Mouse (Mus musculus) stomach, embryonic 14.5 days (tissue): ENCODE measurements around the gene Nell2. TPM values are rescaled to one million over a fixed set of nuclear protein-coding genes. Genes with fewer than 3 reads are reported as not detected.
"Not testable (repeated sequence)": the region's sequence is repeated elsewhere in the genome, so short reads cannot be mapped to it uniquely, and the experiment has no call there.

ENCODE experiments used
- ATAC-seq: fragments of 200-750 bp; cut with Nextera tagmentation; 2 replicates; pipeline ENCODE4 v1.8.0; 2017; ENCODE audit warnings: low read depth, moderate TSS enrichment; ENCODE audit not compliant: insufficient number of reproducible peaks, insufficient read depth, low FRiP score
- H3K27ac ChIP-seq: fragments of 300-500 bp; sonication (generic); 2 replicates; pipeline ENCODE4 v1.5.1; 2014; ENCODE audit warnings: mild to moderate bottlenecking, low read length, moderate library complexity, mixed read lengths
- H3K27me3 ChIP-seq: fragments of 300-500 bp; sonication (generic); 2 replicates; pipeline ENCODE4 v1.6.1; 2014; ENCODE audit warnings: low read length, control low read depth, mixed read lengths; ENCODE audit not compliant: control insufficient read depth, insufficient read depth
- H3K36me3 ChIP-seq: fragments of 300-500 bp; sonication (generic); 2 replicates; pipeline ENCODE4 v1.6.1; 2014; ENCODE audit warnings: mild to moderate bottlenecking, control low read depth, low read length, moderate library complexity, mixed read lengths; ENCODE audit not compliant: control insufficient read depth, insufficient read depth
- H3K4me1 ChIP-seq: fragments of 300-500 bp; sonication (generic); 2 replicates; pipeline ENCODE4 v1.6.1; 2014; ENCODE audit warnings: low read length, control low read depth, mixed read lengths; ENCODE audit not compliant: control insufficient read depth, insufficient read depth
- H3K4me2 ChIP-seq: fragments of 300-500 bp; sonication (generic); replicated peaks from 2 replicates; pipeline ENCODE4 v1.6.1; 2014; ENCODE audit warnings: low read depth, low read length, control low read depth
- H3K4me3 ChIP-seq: fragments of 300-500 bp; sonication (generic); 2 replicates; pipeline ENCODE4 v1.5.1; 2014; ENCODE audit warnings: low read depth, low read length, control low read depth
- H3K9ac ChIP-seq: fragments of 300-500 bp; sonication (generic); replicated peaks from 2 replicates; pipeline ENCODE4 v1.6.1; 2014; ENCODE audit warnings: low read depth, mild to moderate bottlenecking, control low read depth, low read length, moderate library complexity, mixed read lengths
- H3K9me3 ChIP-seq: fragments of 300-500 bp; sonication (generic); 2 replicates; pipeline ENCODE4 v1.6.1; 2016; ENCODE audit warnings: low read depth, low read length, control low read depth; ENCODE audit not compliant: control insufficient read depth
- WGBS: fragments of 180-500 bp; shearing (Covaris S2); extraction: QIAGEN DNeasy Blood & Tissue Kit; methylation state at CpG from one replicate; pipeline ENCODE4 v1.1.7; 2014; 5-methylcytosine and 5-hydroxymethylcytosine counted together
- polyA plus RNA-seq: library from polyadenylated mRNA; unstranded; fragments of >200 nt; fragmentation: Nextera tagmentation; extraction: Ambion mirVana; gene quantifications from 2 replicates; pipeline ENCODE4 v1.2.1, GENCODE M21; 2014

Gene Nell2
- polyA plus RNA-seq, 1 experiment from 2014 or later = 21.6 TPM

DNA sequence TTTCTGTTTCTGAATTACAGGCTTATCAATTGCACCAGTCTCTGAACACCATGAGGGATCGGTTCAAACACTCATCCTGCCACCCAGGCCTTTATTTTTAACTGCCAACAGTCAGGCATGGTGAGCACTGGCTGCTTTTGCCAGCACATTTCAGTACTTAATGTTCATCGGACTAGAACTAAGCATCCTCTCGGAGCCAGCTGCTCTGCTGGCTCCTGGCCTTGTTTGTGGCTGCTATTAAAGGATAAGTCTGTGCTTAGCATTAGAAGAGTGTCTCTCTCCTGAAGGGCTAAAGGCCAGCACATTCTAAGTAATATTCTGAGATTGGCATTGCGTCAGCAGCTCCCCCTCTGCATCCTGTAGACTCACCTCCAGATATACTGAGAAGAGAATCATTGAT, 7.9 kb upstream of the Nell2 start:
- no peak overlapping the region for H3K4me3 ChIP-seq
- H3K36me3 ChIP-seq = no peaks in the 10 kb centered on the region
- no peak overlapping the region for H3K27ac ChIP-seq
- WGBS = 71% methylated on average over 4 of the region's 4 CpGs
- no peak overlapping the region for H3K9ac ChIP-seq
- ATAC-seq = no peak
- no peak overlapping the region for H3K4me2 ChIP-seq
- no peaks in the 10 kb centered on the region for H3K9me3 ChIP-seq
- H3K27me3 ChIP-seq = no peaks in the 10 kb centered on the region
- H3K4me1 ChIP-seq = no peaks in the 10 kb centered on the region

DNA sequence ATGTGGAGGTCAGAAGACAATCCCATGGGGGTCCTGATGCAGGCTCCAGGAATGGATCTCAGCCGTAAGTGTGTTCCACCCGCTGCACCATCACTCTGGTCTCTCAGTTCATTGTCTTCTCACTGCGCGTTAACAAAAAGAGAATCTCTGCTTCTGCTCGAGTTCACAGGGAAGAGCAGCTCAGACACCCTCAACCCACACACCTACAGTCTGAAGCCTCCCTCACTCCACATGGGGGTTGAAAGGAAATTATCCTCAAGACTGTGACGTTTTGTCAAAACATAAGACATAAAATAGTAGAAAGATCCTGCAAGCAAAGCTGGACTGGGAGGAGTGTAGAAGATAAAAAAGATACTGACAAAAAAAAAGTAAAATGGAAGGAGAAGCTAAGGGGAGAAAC, 6.3 kb upstream of the Nell2 start:
- H3K4me1 ChIP-seq = no peaks in the 10 kb centered on the region
- H3K4me2 ChIP-seq = no peak overlapping the region
- no peaks in the 10 kb centered on the region for H3K9me3 ChIP-seq
- no peaks in the 10 kb centered on the region for H3K36me3 ChIP-seq
- no peak for ATAC-seq
- WGBS = 82% methylated on average over 6 of the region's 6 CpGs
- no peak overlapping the region for H3K27ac ChIP-seq
- no peak overlapping the region for H3K4me3 ChIP-seq
- H3K9ac ChIP-seq = no peak overlapping the region
- H3K27me3 ChIP-seq = no peaks in the 10 kb centered on the region

DNA sequence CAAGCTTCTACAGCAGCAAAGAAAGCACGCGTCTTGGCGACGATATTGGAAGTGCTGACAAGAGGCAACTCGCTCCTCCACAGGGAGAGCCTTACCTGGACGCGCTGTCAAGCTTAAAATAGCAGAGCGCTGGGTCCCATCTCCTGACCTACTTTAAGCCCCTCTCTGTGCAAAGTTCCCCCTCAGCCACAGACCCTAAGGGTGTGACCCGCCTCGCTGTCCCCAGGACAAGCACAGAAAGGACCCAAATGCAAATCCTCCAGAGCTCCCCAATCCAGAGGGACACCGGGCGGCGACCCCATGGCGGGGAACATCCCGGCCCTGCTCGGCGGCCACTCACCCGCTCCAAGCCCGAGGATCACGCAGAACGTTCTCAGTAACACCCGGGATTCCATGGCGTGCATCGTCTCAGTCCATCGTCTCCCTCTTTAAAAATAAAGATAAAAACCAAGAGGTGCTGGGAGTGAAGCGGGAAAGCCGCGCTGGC, 855 bp downstream of the Nell2 start:
- Histone ChIP-seq H3K27me3 (peaks cover 16% of the 10 kb centered on the region), H3K9me3 (no peaks in the 10 kb centered on the region), H3K4me1 (no peaks in the 10 kb centered on the region), H3K36me3 (no peaks in the 10 kb centered on the region), H3K27ac (no peak overlapping the region), H3K9ac (peak overlapping the region; percentile 28; the same call in 1 of the 2 replicates), H3K4me3 (peak overlapping the region; percentile 48), H3K4me2 (peak overlapping the region; percentile 96)
- under 1% methylated on average over 28 of the region's 28 CpGs for WGBS
- ATAC-seq = peak; percentile 14; the same call in 1 of the 2 replicates

DNA sequence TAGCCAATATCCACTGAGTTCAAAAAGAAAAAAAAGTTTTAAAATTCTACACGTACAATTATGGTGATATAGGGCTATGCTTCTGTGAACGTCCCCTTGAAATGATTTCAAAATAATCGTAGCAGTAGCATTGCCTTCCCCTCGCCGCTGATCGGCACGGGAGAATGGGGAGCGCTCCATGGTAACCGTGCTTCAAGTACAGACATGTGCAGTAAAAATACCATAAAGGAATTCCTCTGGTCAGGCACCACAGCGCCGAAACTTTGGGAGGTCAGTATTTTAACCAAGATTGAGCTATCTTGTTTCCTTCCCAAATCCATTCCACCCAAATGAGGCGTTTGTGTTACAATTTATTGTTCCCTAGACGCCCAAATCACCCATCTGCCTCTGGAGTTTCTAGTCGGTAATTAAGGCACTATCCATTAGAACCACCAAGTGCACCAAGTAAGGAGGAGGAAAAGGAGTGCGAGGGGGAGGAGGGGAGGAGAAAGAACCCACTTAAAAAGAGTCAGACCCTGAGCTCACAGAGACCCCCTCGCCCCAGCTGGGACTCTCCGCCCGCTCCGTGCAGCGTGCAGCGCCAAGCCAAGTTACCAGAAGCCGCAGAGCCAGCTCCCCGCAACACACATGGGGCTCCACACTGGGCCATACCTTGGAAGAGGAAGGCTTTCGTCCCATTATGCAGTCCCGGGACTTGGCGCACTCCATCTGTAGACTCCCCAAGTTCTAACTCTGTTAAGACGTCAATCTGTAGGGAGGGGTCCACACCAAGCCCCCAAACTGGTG, 1.5 kb downstream of the Nell2 start:
- H3K27me3 ChIP-seq = peaks cover 16% of the 10 kb centered on the region
- no peaks in the 10 kb centered on the region for H3K36me3 ChIP-seq
- no peaks in the 10 kb centered on the region for H3K4me1 ChIP-seq
- H3K9me3 ChIP-seq = no peaks in the 10 kb centered on the region
- ATAC-seq = no peak
- H3K27ac ChIP-seq = no peak overlapping the region
- no peak overlapping the region for H3K9ac ChIP-seq
- WGBS = 5% methylated on average over 27 of the region's 27 CpGs
- peak overlapping the region; percentile 48 for H3K4me3 ChIP-seq
- peak overlapping the region; percentile 96 for H3K4me2 ChIP-seq

DNA sequence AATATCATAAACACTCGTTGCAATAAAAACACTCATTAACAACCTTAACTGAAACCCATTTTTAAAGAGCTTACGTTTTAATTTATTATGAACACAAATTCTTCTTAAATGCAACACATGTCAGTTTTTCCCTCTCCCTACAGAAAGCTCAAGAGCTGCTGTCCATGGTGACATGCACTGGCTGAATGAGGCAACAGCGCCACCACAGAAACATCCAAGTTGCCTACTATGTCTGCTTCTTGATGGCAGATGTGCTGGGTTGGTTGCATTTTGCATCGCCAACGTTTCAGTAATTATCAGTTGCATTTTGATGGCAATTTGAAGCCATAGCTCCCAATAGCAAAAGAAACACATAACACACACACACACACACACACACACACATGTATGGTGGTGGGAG, 2.4 kb downstream of the Nell2 start:
- no peak overlapping the region for H3K27ac ChIP-seq
- H3K36me3 ChIP-seq = no peaks in the 10 kb centered on the region
- H3K4me3 ChIP-seq = no peak overlapping the region
- H3K4me2 ChIP-seq = no peak overlapping the region
- no peaks in the 10 kb centered on the region for H3K4me1 ChIP-seq
- ATAC-seq = no peak
- no peak overlapping the region for H3K9ac ChIP-seq
- peaks cover 16% of the 10 kb centered on the region for H3K27me3 ChIP-seq
- WGBS = 12% methylated on average over 5 of the region's 5 CpGs
- H3K9me3 ChIP-seq = no peaks in the 10 kb centered on the region

DNA sequence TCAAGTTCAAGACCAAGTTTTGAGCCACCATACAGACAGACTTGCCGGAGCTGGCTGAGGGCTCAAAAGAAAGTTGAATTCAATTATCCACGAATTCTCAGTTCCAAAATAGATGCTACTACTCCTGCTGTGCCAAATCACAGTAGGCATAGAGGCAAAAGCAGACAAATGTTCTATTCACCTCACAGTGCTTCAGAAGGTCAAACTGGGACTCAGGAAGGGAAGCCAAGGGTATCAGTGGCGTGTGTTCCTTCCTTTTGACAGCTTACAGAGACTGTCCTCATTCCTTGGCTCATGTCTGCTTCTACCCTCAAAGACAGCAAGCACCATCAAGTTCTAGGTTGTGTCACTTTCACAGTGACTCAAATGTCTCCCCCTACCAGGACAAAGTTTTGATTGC, 10.2 kb downstream of the Nell2 start:
- Histone ChIP-seq H3K27me3 (no peaks in the 10 kb centered on the region), H3K36me3 (no peaks in the 10 kb centered on the region), H3K4me1 (no peaks in the 10 kb centered on the region), H3K4me2 (no peak overlapping the region), H3K4me3 (no peak overlapping the region), H3K9ac (no peak overlapping the region), H3K9me3 (no peaks in the 10 kb centered on the region), H3K27ac (no peak overlapping the region)
- WGBS = 71% methylated on average over 3 of the region's 3 CpGs
- ATAC-seq = no peak

DNA sequence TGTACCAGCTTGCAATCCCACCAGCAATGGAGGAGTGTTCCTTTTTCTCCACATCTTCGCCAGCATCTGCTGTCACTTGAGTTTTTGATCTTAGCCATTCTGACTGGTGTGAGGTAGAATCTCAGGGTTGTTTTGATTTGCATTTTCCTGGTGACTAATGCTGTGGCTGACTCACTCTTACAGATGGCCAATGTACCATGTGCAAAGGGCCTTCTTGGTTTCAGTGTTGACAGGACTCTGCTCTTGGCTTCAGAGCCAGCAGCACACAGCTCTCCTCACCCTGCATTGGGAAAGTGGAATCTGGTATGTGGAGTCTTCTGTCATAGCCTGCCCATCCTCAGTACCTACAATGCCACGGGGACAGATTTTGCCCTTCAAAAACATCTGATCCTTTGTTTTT, 15.1 kb downstream of the Nell2 start:
- not testable (repeated sequence) for H3K27me3 ChIP-seq, H3K27ac ChIP-seq, H3K4me2 ChIP-seq, H3K36me3 ChIP-seq, H3K4me3 ChIP-seq, ATAC-seq, H3K9ac ChIP-seq, H3K9me3 ChIP-seq, H3K4me1 ChIP-seq
- WGBS = 82% methylated on average over 2 of the region's 2 CpGs

DNA sequence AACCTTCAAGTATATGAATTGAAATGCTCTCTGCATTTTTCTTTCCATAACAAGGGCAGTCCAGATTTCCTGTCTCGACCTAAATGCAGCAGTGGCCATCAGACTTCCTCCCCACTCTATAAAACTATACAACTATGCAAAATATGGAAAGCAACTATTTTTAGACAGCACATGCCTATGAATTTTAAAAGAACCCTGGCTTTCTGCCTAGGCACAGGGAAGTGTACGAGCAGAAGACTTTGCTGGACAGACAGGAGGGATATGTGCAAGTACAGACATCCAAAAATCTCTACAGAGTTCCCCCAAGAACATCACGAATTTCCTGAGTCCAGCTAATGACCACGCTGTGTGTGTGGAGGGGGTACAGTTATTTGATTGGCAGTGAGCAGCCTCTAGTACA, 32.7 kb downstream of the Nell2 start:
- Histone ChIP-seq H3K4me3 (no peak overlapping the region), H3K4me2 (no peak overlapping the region), H3K4me1 (no peaks in the 10 kb centered on the region), H3K9me3 (no peaks in the 10 kb centered on the region), H3K9ac (no peak overlapping the region), H3K36me3 (no peaks in the 10 kb centered on the region), H3K27me3 (no peaks in the 10 kb centered on the region), H3K27ac (no peak overlapping the region)
- no peak for ATAC-seq
- WGBS = 70% methylated on average over 4 of the region's 4 CpGs

DNA sequence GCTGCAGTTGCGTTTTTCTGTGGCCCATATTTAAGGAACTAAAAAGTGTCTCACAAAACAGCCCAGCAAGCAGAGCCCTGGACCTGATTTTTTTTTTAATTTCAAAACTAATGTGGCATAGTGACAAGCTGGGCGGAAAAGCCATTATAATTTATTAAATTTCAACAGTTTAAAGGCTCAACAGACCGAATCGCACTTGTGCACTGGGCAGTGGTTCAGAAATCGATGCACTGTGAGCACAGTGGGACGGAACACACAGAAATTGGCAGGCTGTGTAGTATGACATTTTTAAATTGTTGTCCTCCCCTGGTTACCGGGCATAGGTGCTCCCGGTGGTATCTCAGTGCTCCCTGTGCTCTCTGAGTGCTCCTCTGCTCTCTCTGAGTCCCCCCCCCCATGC, 33.2 kb downstream of the Nell2 start:
- Histone ChIP-seq H3K4me3 (no peak overlapping the region), H3K9ac (no peak overlapping the region), H3K4me2 (no peak overlapping the region), H3K36me3 (no peaks in the 10 kb centered on the region), H3K27me3 (no peaks in the 10 kb centered on the region), H3K9me3 (no peaks in the 10 kb centered on the region), H3K4me1 (no peaks in the 10 kb centered on the region), H3K27ac (no peak overlapping the region)
- WGBS = 88% methylated on average over 8 of the region's 8 CpGs
- no peak for ATAC-seq
